Mouse (Mus musculus): ENCODE measurements around the gene Celf2. TPM values are rescaled to one million over a fixed set of nuclear protein-coding genes. Genes with fewer than 3 reads are reported as not detected.

Celf2 gene
- total RNA-seq, 1 experiment = 3.7 TPM

DNA sequence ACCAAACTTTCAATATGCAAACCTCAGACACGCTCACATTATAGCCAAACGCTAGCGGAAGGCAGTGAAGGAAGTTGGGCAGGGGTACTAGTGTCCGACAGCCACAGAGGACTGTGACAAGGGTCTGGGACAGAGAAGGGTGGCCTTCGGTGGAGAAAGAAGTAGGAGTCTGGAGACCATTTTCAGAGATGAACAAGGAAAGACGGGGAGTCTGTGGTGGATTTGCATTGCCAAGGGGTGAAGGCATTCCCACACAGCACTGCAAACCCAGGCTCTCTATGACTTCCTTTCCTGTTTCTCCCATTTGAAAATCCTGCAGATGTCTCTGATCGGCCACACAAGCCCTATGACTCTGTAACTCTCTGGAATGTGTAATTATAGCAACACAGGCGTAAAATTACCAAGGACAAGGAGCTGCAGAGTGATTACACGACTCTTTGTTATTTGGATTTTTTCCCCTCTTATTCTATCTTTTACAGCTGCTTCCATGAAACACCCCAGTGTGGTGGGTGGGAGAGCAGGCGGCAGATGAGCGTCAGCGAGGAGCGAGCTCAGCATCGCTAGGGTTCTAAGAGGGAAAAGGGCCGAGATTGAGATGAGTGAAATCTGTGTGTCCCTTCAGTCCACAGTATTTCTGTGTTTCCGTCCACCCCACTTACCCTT, 986.0 kb downstream of the Celf2 start:
- Histone ChIP-seq H3K36me3 (ENCODE audit: control insufficient read depth, insufficient read depth, low read length, poor library complexity, severe bottlenecking) (no peaks in the 10 kb centered on the region), H3K4me3 (ENCODE audit: insufficient read depth in 1 of 2, low read depth in 1 of 2, low read length in 2 of 2, poor library complexity in 1 of 2, severe bottlenecking in 1 of 2) (no peak overlapping the region), H3K4me1 (ENCODE audit: control insufficient read depth in 2 of 2, insufficient read depth in 2 of 2, low read length in 2 of 2, poor library complexity in 1 of 2) (no peaks in the 10 kb centered on the region), H3K9me3 (ENCODE audit: control insufficient read depth, insufficient read depth, low read depth, low read length) (no peaks in the 10 kb centered on the region), H3K27ac (ENCODE audit: insufficient read depth, low read depth, low read length, poor library complexity, severe bottlenecking) (no peak overlapping the region), H3K9ac (ENCODE audit: insufficient read depth, low read depth, low read length, poor library complexity, severe bottlenecking) (no peak overlapping the region)
- TF ChIP-seq MAFK (IDR thresholded peaks at IDR 0.05; ENCODE audit: insufficient read depth, low read depth, low read length) (no peak), ZC3H11A (IDR thresholded peaks at IDR 0.05; ENCODE audit: borderline replicate concordance, low read depth, low read length) (no peak), ZNF384 (IDR thresholded peaks at IDR 0.05; ENCODE audit: low read depth, low read length) (no peak), HCFC1 (IDR thresholded peaks at IDR 0.05; ENCODE audit: borderline replicate concordance, insufficient read depth, low read length) (no peak), CHD2 (IDR thresholded peaks at IDR 0.05; ENCODE audit: low read depth, low read length) (no peak)
- DNase-seq (ENCODE audit: low read depth, low spot score) = no peak
- in situ Hi-C loops (cut with MboI; ENCODE audit: low sequenced_read_pairs in 2 of 2, unreplicated experiment in 2 of 2) = no loop called here

DNA sequence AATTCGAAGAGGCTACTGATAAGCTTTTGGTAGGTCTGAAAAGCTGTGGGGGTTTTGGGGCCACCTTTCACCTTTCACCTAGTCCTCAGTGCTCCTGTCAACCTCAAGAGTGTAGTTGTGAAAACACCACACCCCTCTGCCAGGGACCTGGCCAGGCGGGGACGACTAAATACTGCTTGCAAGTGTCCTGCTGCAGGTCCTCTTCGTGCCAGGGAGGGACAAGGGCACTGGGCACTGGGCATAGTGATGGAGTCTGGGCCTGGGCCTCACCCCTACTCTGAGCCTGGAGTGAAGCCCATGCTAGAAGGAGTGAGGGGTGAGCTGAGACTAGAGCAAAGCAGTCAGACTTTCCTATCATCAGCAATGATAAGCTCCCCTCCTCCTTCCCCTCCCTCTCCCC, 987.0 kb downstream of the Celf2 start:
- no peak overlapping the region for H3K4me3 ChIP-seq (ENCODE audit: insufficient read depth in 1 of 2, low read depth in 1 of 2, low read length in 2 of 2, poor library complexity in 1 of 2, severe bottlenecking in 1 of 2)
- H3K36me3 ChIP-seq (ENCODE audit: control insufficient read depth, insufficient read depth, low read length, poor library complexity, severe bottlenecking) = no peaks in the 10 kb centered on the region
- no peak overlapping the region for H3K27ac ChIP-seq (ENCODE audit: insufficient read depth, low read depth, low read length, poor library complexity, severe bottlenecking)
- no peak overlapping the region for H3K9ac ChIP-seq (ENCODE audit: insufficient read depth, low read depth, low read length, poor library complexity, severe bottlenecking)
- in situ Hi-C loops (cut with MboI; ENCODE audit: low sequenced_read_pairs in 2 of 2, unreplicated experiment in 2 of 2) = no loop called here
- H3K4me1 ChIP-seq (ENCODE audit: control insufficient read depth in 2 of 2, insufficient read depth in 2 of 2, low read length in 2 of 2, poor library complexity in 1 of 2) = no peaks in the 10 kb centered on the region
- no peak for TF ChIP-seq ZC3H11A (IDR thresholded peaks at IDR 0.05; ENCODE audit: borderline replicate concordance, low read depth, low read length)
- TF ChIP-seq MAFK (IDR thresholded peaks at IDR 0.05; ENCODE audit: insufficient read depth, low read depth, low read length) = no peak
- no peak for TF ChIP-seq ZNF384 (IDR thresholded peaks at IDR 0.05; ENCODE audit: low read depth, low read length)
- no peak for TF ChIP-seq CHD2 (IDR thresholded peaks at IDR 0.05; ENCODE audit: low read depth, low read length)
- no peak for TF ChIP-seq HCFC1 (IDR thresholded peaks at IDR 0.05; ENCODE audit: borderline replicate concordance, insufficient read depth, low read length)
- no peak for DNase-seq (ENCODE audit: low read depth, low spot score)
- no peaks in the 10 kb centered on the region for H3K9me3 ChIP-seq (ENCODE audit: control insufficient read depth, insufficient read depth, low read depth, low read length)

DNA sequence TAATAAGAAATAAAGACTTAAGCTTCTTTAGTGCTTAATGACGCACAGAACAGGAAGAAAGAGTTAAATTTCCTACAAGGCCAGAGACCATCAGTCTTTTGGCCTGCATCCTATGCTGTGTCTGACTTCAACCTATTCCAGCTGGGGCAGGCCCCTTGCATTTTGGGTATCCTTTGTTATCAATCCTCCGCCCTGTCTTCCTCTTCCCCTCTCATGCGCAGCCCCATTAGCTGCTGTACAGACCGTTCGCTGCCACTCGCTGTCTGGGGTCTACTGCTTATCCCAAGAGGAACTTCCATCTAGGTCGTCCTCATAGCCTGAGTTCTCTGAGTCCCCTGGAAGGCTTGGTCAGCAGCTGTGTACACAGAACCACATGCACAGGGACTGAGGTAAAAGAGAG, 996.2 kb downstream of the Celf2 start:
- Histone ChIP-seq H3K9ac (ENCODE audit: insufficient read depth, low read depth, low read length, poor library complexity, severe bottlenecking) (no peak overlapping the region), H3K4me3 (ENCODE audit: insufficient read depth in 1 of 2, low read depth in 1 of 2, low read length in 2 of 2, poor library complexity in 1 of 2, severe bottlenecking in 1 of 2) (no peak overlapping the region), H3K4me1 (ENCODE audit: control insufficient read depth in 2 of 2, insufficient read depth in 2 of 2, low read length in 2 of 2, poor library complexity in 1 of 2) (no peaks in the 10 kb centered on the region), H3K36me3 (ENCODE audit: control insufficient read depth, insufficient read depth, low read length, poor library complexity, severe bottlenecking) (no peaks in the 10 kb centered on the region), H3K27ac (ENCODE audit: insufficient read depth, low read depth, low read length, poor library complexity, severe bottlenecking) (no peak overlapping the region), H3K9me3 (ENCODE audit: control insufficient read depth, insufficient read depth, low read depth, low read length) (no peaks in the 10 kb centered on the region)
- in situ Hi-C loops (cut with MboI; ENCODE audit: low sequenced_read_pairs in 2 of 2, unreplicated experiment in 2 of 2) = no loop called here
- DNase-seq (ENCODE audit: low read depth, low spot score) = no peak
- TF ChIP-seq ZNF384 (IDR thresholded peaks at IDR 0.05; ENCODE audit: low read depth, low read length) = no peak

DNA sequence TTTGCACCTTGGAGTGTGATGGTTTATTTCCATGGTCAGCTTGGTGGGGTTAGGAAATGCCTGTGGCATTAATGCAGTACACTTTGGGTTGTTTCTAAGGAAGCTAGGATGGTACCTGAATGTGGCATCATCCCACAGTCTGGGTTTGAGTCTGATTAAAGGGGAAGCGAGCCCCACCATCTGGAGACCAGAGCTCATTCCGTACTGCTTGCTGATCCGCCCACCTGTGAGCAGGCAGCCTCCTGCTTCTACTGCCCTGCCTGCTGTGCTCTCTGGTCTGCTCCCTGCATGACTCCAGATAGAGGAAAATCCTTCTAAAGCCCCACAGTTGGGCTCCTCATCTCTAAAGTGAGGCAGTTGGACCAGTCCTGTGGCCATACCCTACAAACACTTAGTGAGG, 1002.3 kb downstream of the Celf2 start:
- no peak for DNase-seq (ENCODE audit: low read depth, low spot score)
- Histone ChIP-seq H3K4me1 (ENCODE audit: control insufficient read depth in 2 of 2, insufficient read depth in 2 of 2, low read length in 2 of 2, poor library complexity in 1 of 2) (no peaks in the 10 kb centered on the region), H3K9me3 (ENCODE audit: control insufficient read depth, insufficient read depth, low read depth, low read length) (no peaks in the 10 kb centered on the region), H3K9ac (ENCODE audit: insufficient read depth, low read depth, low read length, poor library complexity, severe bottlenecking) (no peak overlapping the region), H3K36me3 (ENCODE audit: control insufficient read depth, insufficient read depth, low read length, poor library complexity, severe bottlenecking) (no peaks in the 10 kb centered on the region), H3K27ac (ENCODE audit: insufficient read depth, low read depth, low read length, poor library complexity, severe bottlenecking) (no peak overlapping the region), H3K4me3 (ENCODE audit: insufficient read depth in 1 of 2, low read depth in 1 of 2, low read length in 2 of 2, poor library complexity in 1 of 2, severe bottlenecking in 1 of 2) (no peak overlapping the region)
- in situ Hi-C loops (cut with MboI; ENCODE audit: low sequenced_read_pairs in 2 of 2, unreplicated experiment in 2 of 2) = no loop called here
- TF ChIP-seq ZNF384 (IDR thresholded peaks at IDR 0.05; ENCODE audit: low read depth, low read length) (no peak), HCFC1 (IDR thresholded peaks at IDR 0.05; ENCODE audit: borderline replicate concordance, insufficient read depth, low read length) (no peak), ZC3H11A (IDR thresholded peaks at IDR 0.05; ENCODE audit: borderline replicate concordance, low read depth, low read length) (no peak), CHD2 (IDR thresholded peaks at IDR 0.05; ENCODE audit: low read depth, low read length) (no peak), MAFK (IDR thresholded peaks at IDR 0.05; ENCODE audit: insufficient read depth, low read depth, low read length) (no peak)

All from ES-E14 (cell line).